Mouse (Mus musculus) ES-Bruce4 (cell line): Measurements from ENCODE around the gene Wdr46.
"Not testable (repeated sequence)": the region's sequence is repeated elsewhere in the genome, so short reads cannot be mapped to it uniquely, and the experiment has no call there.

Experiments used
- CTCF ChIP-seq: IDR thresholded peaks from one replicate; pipeline ENCODE4 v1.8.1; 2011; ENCODE audit warnings: low read depth, low read length
- EP300 ChIP-seq: IDR thresholded peaks from 2 replicates; pipeline ENCODE4 v1.6.1; 2011; ENCODE audit warnings: low read depth, low read length; ENCODE audit not compliant: insufficient read depth
- POLR2A ChIP-seq: IDR thresholded peaks from one replicate; pipeline ENCODE4 v1.8.1; 2011; ENCODE audit warnings: low read length; ENCODE audit not compliant: insufficient read depth

- TF ChIP-seq EP300, CTCF, POLR2A: not testable (repeated sequence)
These were observed 47.4 kb upstream of the Wdr46 start for GRCm38 (mm10) chr17:33893011-33893410.
